Mouse (Mus musculus) heart, embryonic 11.5 days (tissue): Measurements from ENCODE around the gene Ranbp3. TPM values are rescaled to one million over a fixed set of nuclear protein-coding genes. Genes with fewer than 3 reads are reported as not detected.

Experiments used
- ATAC-seq: fragments of 200-750 bp; cut with Nextera tagmentation; replicated peaks from 2 replicates; pipeline ENCODE4 v1.8.0; 2017; ENCODE audit warnings: moderate library complexity; ENCODE audit not compliant: insufficient number of reproducible peaks, low FRiP score, low TSS enrichment
- H3K27ac ChIP-seq: fragments of 300-500 bp; sonication (generic); 2 replicates; pipeline ENCODE4 v1.5.1; 2014; ENCODE audit warnings: mild to moderate bottlenecking, low read depth, low read length
- H3K27me3 ChIP-seq: fragments of 300-500 bp; sonication (generic); 2 replicates; pipeline ENCODE4 v1.6.1; 2014; ENCODE audit warnings: mild to moderate bottlenecking, low read length, mixed read lengths; ENCODE audit not compliant: control insufficient read depth, insufficient read depth
- H3K36me3 ChIP-seq: fragments of 300-500 bp; sonication (generic); 2 replicates; pipeline ENCODE4 v1.6.1; 2014; ENCODE audit warnings: mild to moderate bottlenecking, low read length, moderate library complexity, mixed read lengths; ENCODE audit not compliant: control insufficient read depth, insufficient read depth
- H3K4me1 ChIP-seq: fragments of 300-500 bp; sonication (generic); 2 replicates; pipeline ENCODE4 v1.6.1; 2014; ENCODE audit warnings: low read length; ENCODE audit not compliant: control insufficient read depth, insufficient read depth
- H3K4me2 ChIP-seq: fragments of 300-500 bp; sonication (generic); 2 replicates; pipeline ENCODE4 v1.6.1; 2014; ENCODE audit warnings: mild to moderate bottlenecking, moderate library complexity
- H3K4me3 ChIP-seq: fragments of 300-500 bp; sonication (generic); 2 replicates; pipeline ENCODE4 v1.5.1; 2014; ENCODE audit warnings: low read depth, low read length
- H3K9ac ChIP-seq: fragments of 300-500 bp; sonication (generic); 2 replicates; pipeline ENCODE4 v1.6.1; 2014; ENCODE audit warnings: mild to moderate bottlenecking, low read depth, low read length, moderate library complexity
- H3K9me3 ChIP-seq: fragments of 300-500 bp; sonication (generic); replicated peaks from 2 replicates; pipeline ENCODE4 v1.6.1; 2016; ENCODE audit warnings: low read length; ENCODE audit not compliant: control insufficient read depth
- WGBS: fragments of 180-500 bp; shearing (Covaris S2); extraction: QIAGEN DNeasy Blood & Tissue Kit; methylation state at CpG from one replicate; pipeline ENCODE4 v1.1.7; 2014; ENCODE audit not compliant: insufficient replicate concordance; 5-methylcytosine and 5-hydroxymethylcytosine counted together
- polyA plus RNA-seq: library from polyadenylated mRNA; unstranded; fragments of >200 nt; fragmentation: Nextera tagmentation; extraction: Ambion mirVana; gene quantifications from 2 replicates; pipeline ENCODE4 v1.2.1, GENCODE M21; 2014

The Ranbp3 gene
- polyA plus RNA-seq, 1 experiment from 2014 or later = 65.9 TPM

DNA sequence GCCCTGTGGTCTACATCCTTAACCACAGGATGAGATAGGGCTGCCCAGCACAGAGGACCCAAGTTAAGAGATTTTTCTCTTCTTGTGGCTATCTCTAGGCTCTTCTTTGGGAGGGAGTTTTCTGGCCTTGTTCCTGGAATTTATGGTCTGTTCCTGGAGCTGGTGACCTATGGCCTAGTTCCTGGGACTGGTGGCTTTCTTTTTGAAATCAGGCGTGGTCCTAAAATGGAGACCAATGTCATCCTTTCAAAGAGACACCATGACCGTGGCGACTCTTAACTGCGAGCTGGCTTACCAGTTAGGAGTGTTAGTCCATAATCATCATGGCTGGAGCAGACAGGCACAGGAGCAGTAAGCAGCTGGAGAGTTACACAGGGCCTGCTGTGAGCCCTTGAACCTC lies 6.7 kb upstream of the Ranbp3 start:
- H3K27me3 ChIP-seq = no peaks in the 10 kb centered on the region
- H3K9ac ChIP-seq = no peak overlapping the region
- no peak overlapping the region for H3K27ac ChIP-seq
- no peak overlapping the region for H3K4me2 ChIP-seq
- H3K9me3 ChIP-seq = no peaks in the 10 kb centered on the region
- 88% methylated on average over 4 of the region's 4 CpGs for WGBS
- peaks cover 9% of the 10 kb centered on the region for H3K4me1 ChIP-seq
- ATAC-seq = no peak
- H3K4me3 ChIP-seq = no peak overlapping the region
- H3K36me3 ChIP-seq = no peaks in the 10 kb centered on the region

- ATAC-seq = no peak
- Histone ChIP-seq H3K4me2 (no peak overlapping the region), H3K4me3 (no peak overlapping the region), H3K9me3 (no peaks in the 10 kb centered on the region), H3K36me3 (no peaks in the 10 kb centered on the region), H3K4me1 (peaks cover 12% of the 10 kb centered on the region), H3K9ac (no peak overlapping the region), H3K27ac (no peak overlapping the region), H3K27me3 (no peaks in the 10 kb centered on the region)
- WGBS = 62% methylated on average over 3 of the region's 3 CpGs
Observed at GRCm38 (mm10) chr17:56667591-56667990, 5.5 kb upstream of the Ranbp3 start.

DNA sequence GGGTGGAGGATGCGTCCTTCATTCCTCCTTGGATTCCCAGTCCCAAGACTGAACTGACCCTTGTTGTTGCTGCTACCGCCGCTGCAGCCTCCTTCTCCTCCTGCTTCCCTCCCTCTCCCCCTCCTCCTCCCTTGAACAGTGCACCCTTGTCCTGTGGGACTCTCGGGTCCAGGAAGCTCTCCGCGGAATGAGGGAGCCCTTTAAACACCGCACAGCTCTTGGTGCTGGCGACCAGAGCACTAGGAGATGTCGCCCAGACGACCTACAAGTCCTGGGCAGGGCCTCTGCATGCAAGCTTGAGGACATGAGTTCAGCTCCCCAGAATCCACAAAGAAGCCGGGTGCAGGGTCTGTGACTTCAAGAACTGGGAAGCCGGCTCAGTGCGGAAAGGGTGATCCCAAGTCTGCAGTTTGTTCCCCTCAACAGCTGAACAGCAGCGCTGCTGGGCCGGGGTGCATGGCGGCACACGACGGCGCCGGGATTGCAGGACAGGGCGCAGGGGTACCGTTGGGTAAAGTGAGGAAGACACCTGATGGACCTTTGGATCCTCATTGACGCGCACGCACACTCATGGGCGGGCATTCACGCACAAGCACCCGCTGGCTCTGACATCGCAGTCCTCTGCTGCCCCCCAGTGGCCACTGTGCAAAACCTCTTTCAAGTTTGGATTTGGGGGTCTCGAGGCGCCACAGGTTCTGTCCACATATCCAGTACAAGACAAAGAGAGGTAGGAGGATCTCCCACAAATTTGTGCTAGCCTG lies 4.5 kb upstream of the Ranbp3 start:
- WGBS = 5% methylated on average over 31 of the region's 31 CpGs
- peak overlapping the region; percentile 64 for H3K9ac ChIP-seq
- H3K4me3 ChIP-seq = peak overlapping the region; percentile 47
- ATAC-seq = no peak; the same call in 1 of the 2 replicates
- peak overlapping the region; percentile 87 for H3K4me2 ChIP-seq
- H3K27ac ChIP-seq = no peak overlapping the region
- H3K9me3 ChIP-seq = no peaks in the 10 kb centered on the region
- peaks cover 12% of the 10 kb centered on the region for H3K4me1 ChIP-seq
- H3K27me3 ChIP-seq = no peaks in the 10 kb centered on the region
- no peaks in the 10 kb centered on the region for H3K36me3 ChIP-seq

GRCm38 (mm10) chr17:56669766-56670165 lies 3.3 kb upstream of the Ranbp3 start:
- Histone ChIP-seq H3K4me3 (no peak overlapping the region), H3K27ac (no peak overlapping the region), H3K4me1 (peaks cover 9% of the 10 kb centered on the region), H3K9ac (no peak overlapping the region), H3K36me3 (no peaks in the 10 kb centered on the region), H3K9me3 (no peaks in the 10 kb centered on the region), H3K4me2 (no peak overlapping the region), H3K27me3 (no peaks in the 10 kb centered on the region)
- no peak for ATAC-seq
- 82% methylated on average over 8 of the region's 8 CpGs for WGBS

DNA sequence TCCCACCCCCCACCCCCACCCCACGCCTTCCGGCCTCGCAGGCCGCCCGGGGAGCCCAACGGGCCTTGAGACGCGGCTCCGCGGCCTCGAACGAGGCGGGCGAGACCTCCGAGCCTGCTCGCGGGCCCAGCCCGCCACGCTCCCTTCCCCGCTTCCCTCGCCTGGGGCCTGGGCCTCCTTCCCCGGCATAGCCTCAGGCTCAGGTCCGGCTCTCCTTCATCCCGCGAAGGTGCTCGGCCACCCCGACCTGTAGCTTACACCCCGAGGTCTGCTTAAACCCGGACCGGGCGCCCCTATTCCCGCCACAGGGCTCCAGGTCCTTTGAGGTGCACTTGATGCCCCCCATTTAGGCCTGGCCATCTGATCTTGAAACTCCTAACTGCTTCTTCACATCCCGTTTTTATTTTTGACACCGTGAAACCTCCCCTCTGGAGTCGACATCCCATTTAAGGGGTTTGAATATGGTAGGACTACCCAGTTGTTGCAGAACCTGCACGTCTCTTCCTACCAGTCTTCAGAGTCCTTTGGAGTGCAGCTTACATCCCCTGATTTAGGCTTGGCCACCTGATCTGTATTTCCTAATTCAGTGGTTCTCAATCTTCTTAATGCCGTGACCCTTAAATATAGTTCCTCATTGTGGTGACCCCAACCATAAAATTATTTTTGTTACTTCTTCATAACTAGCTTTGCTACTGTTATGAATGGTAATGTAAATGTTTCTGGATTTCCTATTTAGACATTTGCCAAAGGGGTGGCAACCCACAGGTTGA lies 738 bp downstream of the Ranbp3 start:
- H3K4me1 ChIP-seq = peaks cover 16% of the 10 kb centered on the region
- H3K9me3 ChIP-seq = no peaks in the 10 kb centered on the region
- H3K4me3 ChIP-seq = peak overlapping the region; percentile 91
- H3K27me3 ChIP-seq = no peaks in the 10 kb centered on the region
- H3K4me2 ChIP-seq = peak overlapping the region; percentile 76
- peak overlapping the region; percentile 85 for H3K27ac ChIP-seq
- peak overlapping the region; percentile 98 for H3K9ac ChIP-seq
- H3K36me3 ChIP-seq = peaks cover 9% of the 10 kb centered on the region
- 1% methylated on average over 37 of the region's 37 CpGs for WGBS
- no peak for ATAC-seq

GRCm38 (mm10) chr17:56681791-56682190 lies 8.7 kb downstream of the Ranbp3 start:
- no peaks in the 10 kb centered on the region for H3K27me3 ChIP-seq
- H3K9me3 ChIP-seq = no peaks in the 10 kb centered on the region
- ATAC-seq = no peak
- H3K4me2 ChIP-seq = no peak overlapping the region
- WGBS = 62% methylated on average over 4 of the region's 4 CpGs
- H3K4me1 ChIP-seq = peaks cover 16% of the 10 kb centered on the region
- H3K4me3 ChIP-seq = no peak overlapping the region
- H3K36me3 ChIP-seq = peaks cover 17% of the 10 kb centered on the region
- H3K27ac ChIP-seq = no peak overlapping the region
- H3K9ac ChIP-seq = no peak overlapping the region

- Histone ChIP-seq H3K27me3 (no peaks in the 10 kb centered on the region), H3K4me1 (peaks cover 26% of the 10 kb centered on the region), H3K27ac (peak overlapping the region; percentile 37; the same call in 1 of the 2 replicates), H3K36me3 (peaks cover 18% of the 10 kb centered on the region), H3K4me3 (no peak overlapping the region), H3K9me3 (no peaks in the 10 kb centered on the region), H3K4me2 (no peak overlapping the region; the same call in 1 of the 2 replicates), H3K9ac (no peak overlapping the region)
- no peak for ATAC-seq
- 24% methylated on average over 3 of the region's 3 CpGs for WGBS
Observed at GRCm38 (mm10) chr17:56682880-56683279, 9.8 kb downstream of the Ranbp3 start.

DNA sequence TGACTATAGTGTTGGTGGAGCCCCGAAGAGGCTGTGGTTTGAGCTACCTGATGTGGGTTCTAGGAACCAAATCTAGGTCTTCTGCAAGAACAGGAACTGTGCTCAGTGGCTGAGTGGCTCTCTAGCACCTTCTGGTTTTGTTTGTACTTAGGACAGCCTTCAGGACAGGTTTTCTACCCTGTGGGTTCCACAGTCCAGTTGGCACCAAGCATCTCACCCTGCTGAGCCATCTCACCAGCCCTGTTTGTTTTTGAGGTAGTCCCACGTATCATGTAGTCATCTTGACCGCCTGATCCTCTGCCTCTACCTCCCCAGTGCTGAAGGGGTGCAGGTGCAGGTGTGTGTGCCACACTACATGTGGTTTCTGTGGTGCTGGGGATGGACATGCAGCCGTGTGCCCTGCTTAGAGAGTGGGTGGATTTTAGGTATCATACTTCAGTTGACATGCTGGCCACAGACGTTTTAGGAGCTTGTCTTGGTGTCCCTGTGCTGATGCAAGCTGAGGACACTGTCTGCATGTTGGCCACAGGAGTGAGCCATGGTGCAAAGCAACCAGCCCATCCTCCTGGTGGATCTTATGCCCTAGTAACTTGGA lies 10.5 kb downstream of the Ranbp3 start:
- H3K4me3 ChIP-seq = no peak overlapping the region
- 90% methylated on average over 5 of the region's 5 CpGs for WGBS
- no peaks in the 10 kb centered on the region for H3K27me3 ChIP-seq
- H3K9me3 ChIP-seq = no peaks in the 10 kb centered on the region
- no peak overlapping the region for H3K4me2 ChIP-seq
- no peak overlapping the region for H3K9ac ChIP-seq
- ATAC-seq = no peak
- peaks cover 20% of the 10 kb centered on the region for H3K36me3 ChIP-seq
- peaks cover 28% of the 10 kb centered on the region for H3K4me1 ChIP-seq
- no peak overlapping the region for H3K27ac ChIP-seq
